Mouse (Mus musculus): ENCODE measurements around the gene Gm7903. TPM values are rescaled to one million over a fixed set of nuclear protein-coding genes. Genes with fewer than 3 reads are reported as not detected.
"Not testable (repeated sequence)": the region's sequence is repeated elsewhere in the genome, so short reads cannot be mapped to it uniquely, and the experiment has no call there.

Gm7903 gene
- polyA plus RNA-seq (2016; fragmentation: Nextera tagmentation; extraction: Ambion mirVana): not detected in 2 replicates

DNA sequence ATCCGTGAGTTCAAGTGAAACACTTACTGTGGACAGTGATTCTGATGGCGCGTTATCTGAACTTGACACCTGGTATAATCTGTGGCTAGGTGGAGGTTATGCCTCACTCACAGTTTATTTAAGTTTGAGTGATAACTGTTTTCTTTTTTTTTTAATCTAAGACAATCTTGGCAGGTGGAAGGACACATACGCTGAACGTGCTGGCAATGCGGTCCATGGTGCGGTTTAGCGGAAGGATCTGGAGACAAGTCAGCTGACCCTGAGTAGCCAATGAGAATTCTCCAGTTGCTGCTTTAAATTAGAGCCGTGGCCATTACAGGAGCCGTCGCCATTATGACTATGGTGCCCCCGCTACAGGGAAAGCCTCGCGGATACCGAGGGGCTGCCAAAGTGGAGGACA is at the start of gene Gm7903:
Gene Gm7903, plus strand, starts transcription at position 301 of the 400 bp plus-strand sequence.
- not testable (repeated sequence) for H3K4me1 ChIP-seq; H3K27me3 ChIP-seq; H3K27ac ChIP-seq; H3K4me3 ChIP-seq (replicated peaks); H3K9me3 ChIP-seq; ATAC-seq (ENCODE audit: low FRiP score); H3K36me3 ChIP-seq (replicated peaks); H3K9ac ChIP-seq; H3K4me2 ChIP-seq
- no CpG with 5 or more reads among the region's 15 CpGs for WGBS

DNA sequence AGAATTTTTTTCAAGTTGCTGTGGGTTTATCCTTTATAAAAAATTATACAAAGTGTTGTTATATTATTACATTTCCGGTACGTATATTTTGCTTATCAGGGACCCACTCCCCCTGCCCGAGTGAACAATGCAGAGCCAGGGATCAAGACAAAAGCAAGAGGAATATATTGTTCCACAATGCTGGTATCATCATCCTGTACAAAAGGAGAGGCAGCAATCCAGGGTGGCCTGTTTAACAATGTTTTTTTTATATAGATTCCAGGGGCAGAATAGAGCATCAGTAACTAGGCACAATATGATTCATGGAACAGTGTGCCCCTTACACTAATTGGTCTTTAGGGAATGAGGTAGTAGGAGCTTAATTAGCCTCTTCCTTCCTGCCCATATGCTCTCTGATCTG is 30.1 kb upstream of the Gm7903 start:
- H3K27ac ChIP-seq; H3K27me3 ChIP-seq; H3K36me3 ChIP-seq (replicated peaks); H3K4me3 ChIP-seq (replicated peaks); H3K9ac ChIP-seq; H3K4me1 ChIP-seq; H3K4me2 ChIP-seq; H3K9me3 ChIP-seq; ATAC-seq (ENCODE audit: low FRiP score): not testable (repeated sequence)
- WGBS: no CpG with 5 or more reads among the region's 3 CpGs

DNA sequence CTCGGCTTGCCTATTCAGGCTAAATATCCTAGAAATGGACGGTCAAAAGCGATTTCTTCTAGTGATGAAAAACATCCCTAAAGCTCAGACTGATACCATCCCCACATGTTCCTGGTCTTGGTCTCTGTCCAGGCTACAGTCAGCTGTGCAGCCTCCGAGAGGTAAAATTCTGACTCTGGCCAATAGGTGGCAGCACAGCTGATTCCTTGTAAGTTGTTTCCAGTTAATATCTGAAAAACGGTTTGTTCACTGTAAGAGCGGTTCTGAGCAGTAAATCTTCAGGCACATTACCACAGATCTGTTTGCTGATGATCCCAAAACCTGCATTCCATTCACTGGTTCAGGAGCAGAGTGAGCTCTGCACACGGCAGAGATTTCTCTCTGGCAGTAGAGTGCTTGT is 12.4 kb upstream of the Gm7903 start:
- H3K27me3 ChIP-seq; H3K36me3 ChIP-seq (replicated peaks); H3K9ac ChIP-seq; H3K4me2 ChIP-seq; H3K4me1 ChIP-seq; H3K9me3 ChIP-seq; H3K27ac ChIP-seq; ATAC-seq (ENCODE audit: low FRiP score); H3K4me3 ChIP-seq (replicated peaks): not testable (repeated sequence)
- WGBS: 59% methylated on average over 3 of the region's 7 CpGs

DNA sequence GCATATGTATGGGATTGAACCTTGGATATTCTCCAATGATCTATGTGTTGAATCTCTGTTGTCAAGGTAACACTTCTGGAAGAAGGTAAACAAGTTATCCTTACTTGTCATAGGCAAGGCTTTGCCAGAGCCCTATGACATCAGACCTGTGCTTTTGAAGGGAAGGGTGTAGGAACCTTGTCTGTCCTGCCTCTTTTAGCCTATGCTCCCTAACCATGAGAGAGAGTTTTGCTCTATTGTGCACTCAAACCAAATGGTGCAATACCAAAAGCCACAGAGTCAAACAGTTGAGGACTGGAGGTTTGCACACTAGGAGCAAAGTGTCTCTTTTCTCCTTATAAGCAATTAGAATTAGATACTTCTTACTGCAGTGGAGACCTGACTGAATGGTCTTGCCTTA is 11.8 kb upstream of the Gm7903 start:
- not testable (repeated sequence) for H3K9ac ChIP-seq; H3K4me1 ChIP-seq; H3K27ac ChIP-seq; H3K27me3 ChIP-seq; ATAC-seq (ENCODE audit: low FRiP score); H3K9me3 ChIP-seq; H3K4me2 ChIP-seq; H3K36me3 ChIP-seq (replicated peaks); H3K4me3 ChIP-seq (replicated peaks)

DNA sequence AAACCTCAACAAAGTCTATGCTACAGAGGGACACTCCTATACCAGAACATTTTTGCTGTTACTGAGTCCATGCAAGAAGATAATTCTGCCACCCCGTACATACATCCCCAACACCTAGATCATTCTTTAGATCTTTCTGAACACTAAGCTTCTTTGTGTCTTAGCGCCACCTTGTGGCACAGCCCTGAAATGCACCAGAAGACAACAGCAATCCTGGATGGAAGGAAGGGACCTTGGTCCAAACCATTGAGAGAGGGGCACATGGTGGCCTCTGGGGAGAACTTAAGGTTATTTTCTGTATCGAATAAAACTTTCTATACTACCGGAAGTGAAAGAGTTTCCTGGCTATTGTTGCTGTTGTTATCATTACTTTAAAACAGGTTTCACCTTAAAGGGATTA is 11.2 kb upstream of the Gm7903 start:
- H3K9ac ChIP-seq; ATAC-seq (ENCODE audit: low FRiP score); H3K36me3 ChIP-seq (replicated peaks); H3K27me3 ChIP-seq; H3K4me3 ChIP-seq (replicated peaks); H3K4me1 ChIP-seq; H3K27ac ChIP-seq; H3K9me3 ChIP-seq; H3K4me2 ChIP-seq: not testable (repeated sequence)
- no CpG with 5 or more reads among the region's 4 CpGs for WGBS

DNA sequence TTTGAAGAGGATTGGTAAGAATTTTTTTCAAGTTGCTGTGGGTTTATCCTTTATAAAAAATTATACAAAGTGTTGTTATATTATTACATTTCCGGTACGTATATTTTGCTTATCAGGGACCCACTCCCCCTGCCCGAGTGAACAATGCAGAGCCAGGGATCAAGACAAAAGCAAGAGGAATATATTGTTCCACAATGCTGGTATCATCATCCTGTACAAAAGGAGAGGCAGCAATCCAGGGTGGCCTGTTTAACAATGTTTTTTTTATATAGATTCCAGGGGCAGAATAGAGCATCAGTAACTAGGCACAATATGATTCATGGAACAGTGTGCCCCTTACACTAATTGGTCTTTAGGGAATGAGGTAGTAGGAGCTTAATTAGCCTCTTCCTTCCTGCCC is 30.5 kb downstream of the Gm7903 start:
- H3K9ac ChIP-seq; H3K4me3 ChIP-seq (replicated peaks); H3K27ac ChIP-seq; H3K4me2 ChIP-seq; H3K27me3 ChIP-seq; H3K4me1 ChIP-seq; H3K9me3 ChIP-seq; H3K36me3 ChIP-seq (replicated peaks); ATAC-seq (ENCODE audit: low FRiP score): not testable (repeated sequence)
- WGBS: no CpG with 5 or more reads among the region's 3 CpGs

DNA sequence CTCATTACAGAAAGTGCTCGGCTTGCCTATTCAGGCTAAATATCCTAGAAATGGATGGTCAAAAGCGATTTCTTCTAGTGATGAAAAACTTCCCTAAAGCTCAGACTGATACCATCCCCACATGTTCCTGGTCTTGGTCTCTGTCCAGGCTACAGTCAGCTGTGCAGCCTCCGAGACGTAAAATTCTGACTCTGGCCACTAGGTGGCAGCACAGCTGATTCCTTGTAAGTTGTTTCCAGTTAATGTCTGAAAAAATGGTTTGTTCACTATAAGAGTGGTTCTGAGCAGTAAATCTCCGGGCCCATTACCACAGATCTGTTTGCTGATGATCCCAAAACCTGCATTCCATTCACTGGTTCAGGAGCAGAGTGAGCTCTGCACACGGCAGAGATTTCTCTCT is 48.3 kb downstream of the Gm7903 start:
- not testable (repeated sequence) for H3K4me3 ChIP-seq (replicated peaks); H3K4me1 ChIP-seq; H3K4me2 ChIP-seq; ATAC-seq (ENCODE audit: low FRiP score); H3K9ac ChIP-seq; H3K36me3 ChIP-seq (replicated peaks); H3K27me3 ChIP-seq; H3K27ac ChIP-seq; H3K9me3 ChIP-seq
- no CpG with 5 or more reads among the region's 6 CpGs for WGBS

DNA sequence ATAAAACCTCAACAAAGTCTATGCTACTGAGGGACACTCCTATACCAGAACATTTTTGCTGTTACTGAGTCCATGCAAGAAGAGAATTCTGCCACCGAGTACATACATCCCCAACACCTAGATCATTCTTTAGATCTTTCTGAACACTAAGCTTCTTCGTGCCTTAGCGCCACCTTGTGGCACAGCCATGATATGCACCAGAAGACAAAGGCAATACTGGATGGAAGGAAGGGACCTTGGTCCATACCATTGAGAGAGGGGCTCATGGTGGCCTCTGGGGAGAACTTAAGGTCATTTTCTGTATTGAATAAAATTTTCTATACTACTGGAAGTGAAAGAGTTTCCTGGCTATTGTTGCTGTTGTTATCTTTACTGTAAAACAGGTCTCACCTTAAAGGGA is 49.5 kb downstream of the Gm7903 start:
- not testable (repeated sequence) for H3K9ac ChIP-seq; ATAC-seq (ENCODE audit: low FRiP score); H3K4me2 ChIP-seq; H3K9me3 ChIP-seq; H3K36me3 ChIP-seq (replicated peaks); H3K4me1 ChIP-seq; H3K27ac ChIP-seq; H3K4me3 ChIP-seq (replicated peaks); H3K27me3 ChIP-seq
- WGBS: no CpG with 5 or more reads among the region's 3 CpGs

Other genes with a start within 250 kb of the Gm7903 start
- 7.4 and 7.9 TPM in 2 replicates for gene Tceal6, start 223.1 kb upstream of the Gm7903 start, polyA plus RNA-seq (2016; fragmentation: Nextera tagmentation; extraction: Ambion mirVana)
- gene Pramel3, start 131.5 kb upstream of the Gm7903 start, polyA plus RNA-seq (2016; fragmentation: Nextera tagmentation; extraction: Ambion mirVana): not detected in 2 replicates
- not detected in 2 replicates for gene Gm5128, start 60.6 kb upstream of the Gm7903 start, polyA plus RNA-seq (2016; fragmentation: Nextera tagmentation; extraction: Ambion mirVana)
- not detected in 2 replicates for gene AV320801, start 60.8 kb downstream of the Gm7903 start, polyA plus RNA-seq (2016; fragmentation: Nextera tagmentation; extraction: Ambion mirVana)
- gene Nxf7, start 164.9 kb downstream of the Gm7903 start, polyA plus RNA-seq (2016; fragmentation: Nextera tagmentation; extraction: Ambion mirVana): not detected in 2 replicates
- gene Prame, start 193.9 kb downstream of the Gm7903 start, polyA plus RNA-seq (2016; fragmentation: Nextera tagmentation; extraction: Ambion mirVana): not detected in 2 replicates